ENCODE assay signal across 24 mouse cellular contexts in the genomic region with DNA sequence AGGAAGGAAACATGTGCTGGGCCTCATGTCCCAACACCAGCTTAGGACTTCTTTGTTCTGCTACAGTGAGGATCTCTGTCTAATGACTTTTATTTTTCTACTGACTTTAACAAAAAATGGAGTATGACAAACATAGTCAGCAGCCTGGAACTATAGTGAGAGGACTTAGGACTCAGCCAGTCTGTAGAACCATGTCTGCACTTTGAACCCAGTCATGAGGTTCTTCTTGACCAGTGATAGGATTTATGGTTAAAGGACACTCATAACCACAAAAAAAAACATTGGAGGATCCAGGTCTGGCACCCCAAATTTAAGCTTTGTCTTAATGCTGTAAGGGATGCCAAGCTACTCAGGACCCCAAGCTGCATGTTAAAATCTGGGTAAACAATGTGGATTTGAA.
DNase-seq lines count a peak whose midpoint lies in the region; ATAC-seq and TF ChIP-seq lines count a peak whose summit lies in the region.
"Had no signal": no experiment of that assay in that cellular context is flagged by ENCODE, and none has a peak within 500 bp of the region (broad histone marks: within the 10 kb centered on the region; RNA-seq: fewer than 3 reads in every experiment).

No protein-coding gene starts in this region.

- H3K79me2 ChIP-seq in liver, adult 2 months (ENCODE audit: control insufficient read depth, insufficient read depth, low read length): no peaks in the 10 kb centered on the region

- no peak for TF ChIP-seq EP300 in liver, postnatal 0 days (IDR thresholded peaks at IDR 0.05; ENCODE audit: low read depth)

- no peak for ATAC-seq in kidney, embryonic 15.5 days (replicated peaks; ENCODE audit: low FRiP score)
- ATAC-seq in liver, postnatal 0 days: no peak
- ATAC-seq: activated CD4-positive, CD25-positive, alpha-beta regulatory T cell, adult 4 months; CD4-positive, CD25-positive, alpha-beta regulatory T cell, adult 4 months; forebrain, embryonic 13.5 days; forebrain, embryonic 15.5 days; Patski had no signal

- no peaks in the 10 kb centered on the region for H3K36me3 ChIP-seq in kidney, adult 2 months (ENCODE audit: control insufficient read depth, insufficient read depth, low read length)
- H3K36me3 ChIP-seq in kidney, embryonic 15.5 days: no peaks in the 10 kb centered on the region
- no peaks in the 10 kb centered on the region for H3K36me3 ChIP-seq in liver, adult 2 months (ENCODE audit: control insufficient read depth, insufficient read depth, low read length)
- no peaks in the 10 kb centered on the region for H3K36me3 ChIP-seq in liver, postnatal 0 days (replicated peaks; ENCODE audit: insufficient read depth, low read length)
- H3K36me3 ChIP-seq: embryonic facial prominence, embryonic 10.5 days; embryonic facial prominence, embryonic 12.5 days; forebrain, embryonic 15.5 days; G1E had no signal

- no peak for TF ChIP-seq POLR2A in kidney, adult 2 months (IDR thresholded peaks at IDR 0.05; ENCODE audit: low read depth, low read length)
- no peak for TF ChIP-seq POLR2A in liver, adult 2 months (IDR thresholded peaks at IDR 0.05; ENCODE audit: extremely low read depth, insufficient read depth, low read length)

- no peak overlapping the region for H3K4me2 ChIP-seq in kidney, embryonic 15.5 days
- H3K4me2 ChIP-seq in liver, postnatal 0 days (ENCODE audit: low read depth, low read length): no peak overlapping the region
- H3K4me2 ChIP-seq: embryonic facial prominence, embryonic 12.5 days; forebrain, embryonic 13.5 days; forebrain, embryonic 15.5 days had no signal

- no peaks in the 10 kb centered on the region for H3K27me3 ChIP-seq in kidney, adult 2 months (replicated peaks; ENCODE audit: control insufficient read depth, insufficient read depth, low read length)
- no peaks in the 10 kb centered on the region for H3K27me3 ChIP-seq in kidney, embryonic 15.5 days
- no peaks in the 10 kb centered on the region for H3K27me3 ChIP-seq in liver, adult 2 months (ENCODE audit: control insufficient read depth, insufficient read depth, low read length)
- no peaks in the 10 kb centered on the region for H3K27me3 ChIP-seq in liver, postnatal 0 days (ENCODE audit: insufficient read depth, low read length)
- H3K27me3 ChIP-seq: CH12.LX; embryonic facial prominence, embryonic 12.5 days; forebrain, embryonic 13.5 days; forebrain, embryonic 15.5 days; Patski had no signal

- no peak overlapping the region for H3K9ac ChIP-seq in kidney, embryonic 15.5 days
- no peak overlapping the region for H3K9ac ChIP-seq in liver, adult 2 months (ENCODE audit: low read depth, low read length)
- no peak overlapping the region for H3K9ac ChIP-seq in liver, postnatal 0 days (replicated peaks)
- H3K9ac ChIP-seq: embryonic facial prominence, embryonic 12.5 days; forebrain, embryonic 13.5 days; forebrain, embryonic 15.5 days had no signal

- DNase-seq in kidney, adult 2 months: peak; percentile 72
- DNase-seq in kidney, adult 9 months: peak; percentile 59
- DNase-seq in kidney, adult 11 months: no peak
- peak; percentile 34 for DNase-seq in liver, adult 2 months (ENCODE audit: extremely low read depth, low read depth, low spot score)
- no peak for DNase-seq in liver, postnatal 0 days
- DNase-seq: adrenal gland, adult 8-10 months; adrenal gland, postnatal 14 days; adrenal gland, postnatal 36 days; B cell, adult 2 months; cerebellum, adult 11-12 months; cerebellum, adult 2 months; cerebellum, adult 9-10 months; cerebellum, postnatal 10 days; cerebellum, postnatal 25 days had no signal

- TF ChIP-seq CTCF in kidney, adult 2 months (conservative IDR thresholded peaks at IDR 0.05; ENCODE audit: insufficient read depth, insufficient read length, low read depth, low read length): no peak
- TF ChIP-seq CTCF in liver, adult 2 months (IDR thresholded peaks at IDR 0.05; ENCODE audit: low read depth, low read length): no peak
- TF ChIP-seq CTCF in liver, postnatal 0 days (IDR thresholded peaks at IDR 0.05; ENCODE audit: low read depth): no peak

- no peak overlapping the region for H3K27ac ChIP-seq in kidney, adult 2 months (ENCODE audit: insufficient read depth, low read depth, low read length)
- H3K27ac ChIP-seq in kidney, embryonic 15.5 days: no peak overlapping the region
- no peak overlapping the region for H3K27ac ChIP-seq in liver, adult 2 months (replicated peaks; ENCODE audit: insufficient read depth, low read depth, low read length)
- no peak overlapping the region for H3K27ac ChIP-seq in liver, postnatal 0 days (ENCODE audit: low read depth)
- H3K27ac ChIP-seq: embryonic facial prominence, embryonic 10.5 days; embryonic facial prominence, embryonic 12.5 days; forebrain, embryonic 13.5 days; forebrain, embryonic 15.5 days had no signal

- H3K4me3 ChIP-seq in kidney, adult 2 months (ENCODE audit: insufficient read depth, low read depth, low read length): no peak overlapping the region
- no peak overlapping the region for H3K4me3 ChIP-seq in kidney, embryonic 15.5 days (replicated peaks)
- H3K4me3 ChIP-seq in liver, adult 2 months (ENCODE audit: insufficient read depth, low read depth, low read length): no peak overlapping the region
- no peak overlapping the region for H3K4me3 ChIP-seq in liver, postnatal 0 days (ENCODE audit: low read depth, low read length)
- H3K4me3 ChIP-seq: embryonic facial prominence, embryonic 10.5 days; embryonic facial prominence, embryonic 12.5 days; forebrain, embryonic 13.5 days; forebrain, embryonic 15.5 days had no signal

- peaks cover 4% of the 10 kb centered on the region; the same call in 1 of the 2 replicates for H3K4me1 ChIP-seq in kidney, adult 2 months (ENCODE audit: control insufficient read depth, insufficient read depth, low read length)
- no peaks in the 10 kb centered on the region for H3K4me1 ChIP-seq in kidney, embryonic 15.5 days
- no peaks in the 10 kb centered on the region for H3K4me1 ChIP-seq in liver, adult 2 months (ENCODE audit: control insufficient read depth, insufficient read depth, low read length)
- no peaks in the 10 kb centered on the region for H3K4me1 ChIP-seq in liver, postnatal 0 days (ENCODE audit: insufficient read depth)
- H3K4me1 ChIP-seq: embryonic facial prominence, embryonic 10.5 days; embryonic facial prominence, embryonic 12.5 days; forebrain, embryonic 13.5 days; forebrain, embryonic 15.5 days had no signal

- no peaks in the 10 kb centered on the region for H3K9me3 ChIP-seq in kidney, embryonic 15.5 days (replicated peaks)
- H3K9me3 ChIP-seq in liver, postnatal 0 days (ENCODE audit: low read length): no peaks in the 10 kb centered on the region
- H3K9me3 ChIP-seq: embryonic facial prominence, embryonic 10.5 days; embryonic facial prominence, embryonic 12.5 days; forebrain, embryonic 13.5 days; forebrain, embryonic 15.5 days had no signal

Comparison
In these comparisons a context has a peak if more than half of its experiments do, and no peak if none do; other contexts are left out.
1. DNase-seq: peak in kidney, adult 2 months (single experiment), kidney, adult 9 months (single experiment) and liver, adult 2 months (single experiment); none in kidney, adult 11 months (single experiment) and liver, postnatal 0 days (single experiment).